Mouse (Mus musculus): ENCODE data around the gene Atp8b4.
"Not testable (repeated sequence)": the region's sequence is repeated elsewhere in the genome, so short reads cannot be mapped to it uniquely, and the experiment has no call there.

Gene Atp8b4

DNA sequence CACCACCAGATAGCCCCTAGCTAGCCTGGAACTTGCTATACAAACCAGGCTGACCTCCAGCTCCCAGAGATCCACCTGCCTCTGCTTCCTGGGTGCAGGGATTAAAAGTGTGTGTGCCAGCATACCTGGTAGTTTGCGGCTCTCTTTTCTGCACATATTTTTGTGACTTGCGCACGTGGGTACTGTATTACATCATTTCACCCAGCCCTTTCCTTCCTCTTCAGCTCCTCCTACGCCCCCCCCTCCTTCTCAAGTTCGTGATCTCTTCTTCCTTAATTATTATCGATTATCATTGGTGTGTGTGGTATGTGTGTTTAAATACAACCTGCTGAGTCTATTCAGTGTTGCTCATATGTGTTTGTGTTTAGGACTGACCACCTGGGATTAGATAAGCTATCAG lies at the start of gene Atp8b4:
Atp8b4 (minus strand) TSS at position 154 of the 400 bp plus-strand sequence.
- peak; percentile 65 for DNase-seq (ENCODE audit: low read depth, low spot score)

DNA sequence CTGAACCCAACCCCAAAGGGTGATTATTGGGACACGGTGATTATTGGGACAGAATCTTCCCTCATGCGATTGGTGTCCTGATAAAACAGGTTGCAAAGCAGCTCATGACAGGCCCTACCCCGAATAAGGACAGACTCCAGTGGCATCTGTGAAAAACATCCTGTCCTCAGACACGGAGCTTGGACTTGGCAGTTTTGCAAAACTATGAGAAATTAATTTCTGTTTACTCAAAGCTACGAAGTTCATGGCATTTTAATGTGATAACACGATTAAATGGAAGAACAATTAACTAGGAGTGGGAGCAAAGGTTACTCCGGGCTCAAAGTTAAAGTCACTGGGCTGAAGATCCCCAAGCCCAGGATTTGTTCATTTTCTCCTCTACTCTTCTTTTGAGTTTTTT lies 49.2 kb upstream of the Atp8b4 start:
- no peak for DNase-seq (ENCODE audit: low read depth, low spot score)

DNA sequence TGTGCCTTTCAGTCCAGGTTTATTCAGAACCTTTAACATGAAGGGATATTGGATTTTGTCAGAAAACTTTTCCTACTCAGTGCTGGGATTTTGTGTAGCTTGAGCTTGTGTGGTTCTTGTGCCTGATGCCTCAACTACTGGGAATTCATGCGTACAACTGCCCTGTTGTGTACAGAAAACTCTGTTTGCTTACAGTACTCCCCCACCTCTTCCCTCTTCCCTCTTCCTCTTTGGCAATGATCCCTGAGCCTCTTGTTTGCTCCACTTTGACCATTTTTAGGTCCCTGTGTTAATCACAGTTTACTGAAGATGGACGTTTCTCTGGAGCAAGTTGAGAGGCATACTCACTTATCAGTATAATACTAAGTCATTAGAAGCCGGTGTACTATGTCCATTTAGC lies 45.9 kb upstream of the Atp8b4 start:
- no peak for DNase-seq (ENCODE audit: low read depth, low spot score)

DNA sequence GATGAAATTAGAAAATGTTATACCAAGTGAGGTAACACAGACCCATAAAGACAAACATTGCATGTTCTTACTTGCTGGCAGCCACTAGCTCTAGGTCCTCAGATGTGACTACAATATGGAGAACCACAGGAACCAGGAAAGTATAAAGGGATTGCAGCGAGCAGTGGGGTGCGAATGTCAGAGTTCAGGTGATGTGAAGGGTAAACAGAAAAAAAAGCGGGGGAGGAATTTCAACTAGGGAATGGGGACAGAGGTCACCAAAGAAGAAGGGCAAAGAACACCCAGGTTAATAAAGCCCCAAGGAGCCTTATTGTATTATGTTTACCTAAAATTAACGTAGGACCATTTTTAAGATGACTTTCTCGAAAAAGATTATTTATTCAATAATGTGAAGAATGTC lies 44.8 kb upstream of the Atp8b4 start:
- no peak for DNase-seq (ENCODE audit: low read depth, low spot score)

DNA sequence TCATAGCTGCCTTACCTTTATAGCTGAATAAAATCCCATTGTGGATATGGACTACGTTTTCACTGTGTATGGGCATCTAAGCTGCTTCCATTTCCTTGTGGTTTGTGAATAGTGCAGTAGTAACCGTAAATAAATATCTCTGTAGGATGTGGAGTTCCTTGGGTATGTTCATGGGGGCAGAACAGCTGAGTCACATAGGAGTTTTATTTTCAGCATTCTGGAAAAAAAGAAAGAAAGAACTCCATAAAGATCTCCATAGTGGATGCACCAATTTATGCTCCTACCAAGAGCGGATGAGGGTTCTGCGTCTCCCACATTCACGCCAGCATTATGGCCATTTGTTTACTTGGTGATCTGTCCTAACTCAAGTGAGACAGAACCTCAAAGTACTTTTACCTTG lies 41.7 kb upstream of the Atp8b4 start:
- no peak for DNase-seq (ENCODE audit: low read depth, low spot score)

DNA sequence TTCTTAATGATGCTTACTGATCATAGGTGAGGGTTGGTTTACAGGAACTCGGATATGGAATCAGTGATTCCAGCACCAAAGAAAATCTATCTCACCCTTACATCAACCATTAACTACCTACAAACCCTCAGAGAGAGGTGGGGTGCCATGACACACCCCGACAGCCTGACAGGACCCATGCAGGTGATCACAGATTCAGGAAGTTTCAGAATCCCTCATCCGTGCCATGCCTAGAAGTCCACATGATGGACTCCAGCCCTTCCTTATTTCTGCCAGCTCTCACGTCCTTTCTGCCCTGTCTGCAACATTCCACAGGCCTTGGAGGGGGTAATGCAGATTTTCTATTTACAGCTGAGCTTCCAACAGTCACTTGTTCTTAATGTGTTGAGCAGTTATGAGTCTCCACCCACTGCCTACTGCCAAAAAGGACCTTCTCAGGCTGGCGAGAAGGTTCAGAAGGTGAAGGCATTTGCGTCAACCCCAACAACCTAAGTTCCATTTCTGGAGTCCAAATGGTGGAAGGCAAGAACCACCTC lies 40.0 kb upstream of the Atp8b4 start:
- DNase-seq (ENCODE audit: low read depth, low spot score): no peak

DNA sequence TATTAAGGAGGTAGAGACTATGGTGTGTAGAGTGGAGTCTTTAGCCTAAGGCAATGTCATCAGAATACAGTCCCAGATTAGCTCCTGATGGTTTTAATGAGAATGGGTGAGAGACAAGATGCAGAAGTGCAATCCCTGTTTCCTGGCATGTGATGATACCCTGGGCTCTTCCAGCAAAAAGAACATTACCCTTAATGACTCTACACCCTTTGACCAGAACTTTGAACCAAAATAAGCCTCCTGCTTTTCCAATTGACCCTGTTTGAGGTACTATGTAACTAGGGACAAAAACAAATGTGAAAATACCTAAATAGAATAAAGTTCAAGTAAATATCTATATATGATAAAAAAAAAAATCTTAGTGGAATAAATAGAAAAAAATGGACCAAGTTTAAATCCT lies 37.2 kb upstream of the Atp8b4 start:
- DNase-seq (ENCODE audit: low read depth, low spot score): no peak

DNA sequence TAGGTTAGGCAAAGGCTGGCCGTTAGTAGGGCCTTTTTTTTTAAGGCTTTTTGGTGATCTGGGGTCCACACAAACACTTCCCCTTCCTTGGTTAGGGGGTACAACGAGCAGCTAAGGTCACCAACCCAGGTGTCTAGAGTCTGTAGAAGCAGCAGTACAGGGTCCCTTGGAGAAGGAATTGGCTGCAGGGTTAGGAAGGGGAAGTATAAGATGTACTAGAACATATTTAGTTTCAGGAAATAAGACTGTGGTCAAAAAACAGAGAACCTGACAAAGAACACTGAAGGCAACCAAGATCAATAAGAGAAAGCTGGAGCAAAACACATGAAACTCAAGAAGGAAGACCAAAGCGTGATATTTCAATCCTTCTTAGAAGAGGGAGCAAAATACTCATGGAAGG lies 30.1 kb upstream of the Atp8b4 start:
- no peak for DNase-seq (ENCODE audit: low read depth, low spot score)

DNA sequence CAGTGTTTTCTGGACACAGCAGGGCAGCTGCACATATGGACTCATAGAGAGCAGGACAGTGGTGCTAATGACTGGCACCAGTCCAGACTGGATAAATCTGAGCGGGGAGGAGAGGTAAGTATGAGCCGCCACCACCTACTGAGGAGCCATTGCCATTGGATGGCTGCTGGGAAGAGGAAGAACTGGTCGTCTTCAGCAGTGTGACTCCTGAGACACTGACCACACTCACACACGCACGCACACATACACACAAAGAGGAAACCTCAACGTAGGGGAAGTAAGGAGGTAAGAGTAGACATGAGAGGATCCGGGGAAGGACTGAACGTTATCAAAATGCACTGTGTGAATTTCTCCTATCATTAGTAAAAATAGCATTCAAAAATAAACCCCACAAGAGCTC lies 27.0 kb upstream of the Atp8b4 start:
- no peak for DNase-seq (ENCODE audit: low read depth, low spot score)

DNA sequence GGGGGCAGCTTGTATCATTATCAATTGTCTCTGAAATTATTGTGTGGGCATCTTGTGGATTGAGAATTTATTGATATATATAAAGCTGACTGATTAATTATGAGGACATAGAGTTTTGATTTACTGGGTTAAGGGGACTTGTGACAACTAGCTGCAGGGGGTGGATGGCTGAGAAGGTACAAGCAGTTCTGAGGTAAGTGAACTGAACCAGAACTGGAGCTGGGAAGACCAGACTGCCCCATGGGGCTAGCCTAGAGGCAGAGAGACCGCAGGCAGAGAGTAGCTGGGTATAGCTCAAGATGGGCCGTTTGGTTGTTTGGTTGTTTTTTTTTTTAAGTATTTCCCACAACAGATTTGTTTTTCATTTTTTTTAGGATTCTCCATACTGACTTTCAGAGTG lies 23.8 kb upstream of the Atp8b4 start:
- no peak for DNase-seq (ENCODE audit: low read depth, low spot score)

DNA sequence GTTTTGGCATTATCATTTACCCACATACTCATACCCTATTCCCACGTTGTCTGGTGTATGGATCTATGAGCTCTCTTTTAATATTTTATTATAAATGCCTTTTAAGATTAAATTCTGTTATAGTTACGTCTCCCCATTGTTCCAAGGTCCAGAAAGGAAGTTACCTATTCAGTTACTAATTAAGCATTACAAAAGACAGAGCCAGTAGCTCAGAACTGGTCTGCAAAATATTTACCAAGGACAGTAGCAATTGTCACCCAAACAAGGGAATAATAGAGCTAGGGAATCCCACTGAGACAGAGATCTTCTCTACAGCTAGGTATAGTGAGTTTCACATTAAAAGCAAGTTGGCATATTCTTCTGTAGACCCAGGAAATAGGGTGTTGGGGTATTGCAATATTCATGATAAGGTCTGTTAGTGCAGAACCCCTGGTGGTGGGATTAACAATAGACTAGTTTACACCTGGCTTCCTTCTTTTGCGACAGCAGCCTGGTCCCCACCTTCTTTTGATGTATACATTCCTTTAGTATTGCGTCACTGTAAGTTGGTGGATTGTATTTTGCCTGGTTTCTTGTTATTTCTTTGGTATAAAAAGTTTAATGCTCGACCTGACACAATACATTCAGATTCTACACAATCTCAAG lies 22.7 kb upstream of the Atp8b4 start:
- DNase-seq (ENCODE audit: low read depth, low spot score): not testable (repeated sequence)

DNA sequence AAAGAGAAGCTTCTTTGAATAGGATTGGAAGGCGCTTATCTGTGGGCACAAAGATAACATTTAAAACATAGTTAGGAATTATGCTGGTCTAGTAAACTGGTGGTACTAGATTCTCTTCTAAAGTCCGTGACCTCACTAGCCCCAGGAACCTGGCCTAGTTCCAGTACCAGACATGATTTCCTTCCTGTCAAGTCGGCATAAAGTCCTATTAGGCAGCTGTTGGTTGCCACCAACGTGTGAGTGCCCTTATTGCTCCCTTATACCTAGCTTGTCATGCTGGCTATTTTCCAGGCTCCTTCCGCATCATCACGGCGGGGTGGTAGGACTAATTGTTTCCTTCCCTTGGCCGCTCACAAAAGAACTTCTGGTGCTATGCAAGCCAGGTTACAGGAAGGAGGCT lies 21.6 kb upstream of the Atp8b4 start:
- DNase-seq (ENCODE audit: low read depth, low spot score): no peak

DNA sequence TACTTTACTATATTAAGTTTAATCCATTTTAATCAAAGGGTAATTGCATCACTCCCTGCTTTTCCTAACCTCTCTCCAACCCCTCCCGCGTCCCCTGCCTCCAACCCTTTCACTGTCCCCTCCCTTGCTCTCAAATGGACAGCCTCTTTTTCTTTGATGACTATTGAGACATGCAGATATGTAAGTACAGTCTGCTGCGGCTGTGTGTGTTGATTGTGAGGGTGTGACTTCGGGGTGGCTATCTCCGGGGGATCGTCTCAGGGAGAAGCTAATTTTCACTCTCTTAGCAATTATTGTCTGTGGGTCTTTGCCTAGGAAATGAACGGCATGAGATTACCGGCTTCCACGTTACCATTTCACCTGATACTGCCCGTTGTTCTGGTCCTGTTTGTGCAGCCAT lies 21.0 kb upstream of the Atp8b4 start:
- no peak for DNase-seq (ENCODE audit: low read depth, low spot score)

DNA sequence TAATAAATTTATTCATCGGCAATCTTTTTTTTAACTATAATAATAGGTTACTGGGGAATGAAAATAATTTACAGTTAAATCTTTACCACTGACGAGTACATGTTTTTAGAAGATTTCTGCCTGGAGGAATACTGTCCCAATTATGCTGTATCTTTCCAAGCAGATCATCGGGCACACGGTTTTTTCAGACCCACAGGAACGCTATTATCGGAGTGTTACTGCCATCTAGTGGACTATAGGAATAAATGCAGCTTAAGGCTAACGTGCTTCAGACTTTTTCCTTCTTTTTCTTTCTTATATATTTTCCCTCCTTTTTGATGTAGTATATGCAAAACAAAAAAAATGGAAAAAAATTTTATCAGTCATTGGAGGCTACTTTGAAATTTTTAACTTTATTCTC lies 20.4 kb upstream of the Atp8b4 start:
- DNase-seq (ENCODE audit: low read depth, low spot score): peak; percentile 52

DNA sequence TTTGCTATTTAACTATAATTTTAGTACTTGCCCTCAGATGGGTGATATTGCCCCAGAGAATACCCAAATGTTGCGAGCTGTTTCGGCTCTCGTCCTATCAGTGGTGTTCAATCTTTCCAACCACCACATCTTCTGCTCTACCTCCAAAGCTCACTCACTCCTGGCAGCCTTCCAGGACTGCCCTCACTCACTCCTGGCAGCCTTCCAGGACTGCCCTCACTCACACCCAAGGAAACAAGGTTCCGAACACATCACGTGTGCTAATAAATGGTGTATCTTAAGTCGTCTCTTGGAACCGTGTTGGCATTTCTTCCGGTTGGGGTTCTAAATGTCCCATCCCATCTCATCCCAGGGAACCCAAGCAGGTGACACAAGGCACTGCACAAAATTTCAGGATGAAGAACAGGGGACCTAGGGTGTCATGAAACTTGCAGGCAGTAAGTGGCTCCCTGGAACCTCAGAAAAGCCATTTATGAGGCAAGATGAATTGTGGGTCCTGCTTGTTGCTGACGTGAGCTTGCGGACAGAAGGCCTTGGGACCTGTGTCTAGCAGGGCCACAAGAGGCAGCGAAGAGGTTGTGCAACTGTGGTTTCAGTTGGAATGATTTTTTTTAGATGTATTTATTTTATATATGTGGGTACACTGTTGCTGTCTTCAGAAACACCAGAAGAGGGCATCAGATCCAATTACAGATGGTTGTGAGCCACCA lies 19.6 kb upstream of the Atp8b4 start:
- DNase-seq (ENCODE audit: low read depth, low spot score): no peak

DNA sequence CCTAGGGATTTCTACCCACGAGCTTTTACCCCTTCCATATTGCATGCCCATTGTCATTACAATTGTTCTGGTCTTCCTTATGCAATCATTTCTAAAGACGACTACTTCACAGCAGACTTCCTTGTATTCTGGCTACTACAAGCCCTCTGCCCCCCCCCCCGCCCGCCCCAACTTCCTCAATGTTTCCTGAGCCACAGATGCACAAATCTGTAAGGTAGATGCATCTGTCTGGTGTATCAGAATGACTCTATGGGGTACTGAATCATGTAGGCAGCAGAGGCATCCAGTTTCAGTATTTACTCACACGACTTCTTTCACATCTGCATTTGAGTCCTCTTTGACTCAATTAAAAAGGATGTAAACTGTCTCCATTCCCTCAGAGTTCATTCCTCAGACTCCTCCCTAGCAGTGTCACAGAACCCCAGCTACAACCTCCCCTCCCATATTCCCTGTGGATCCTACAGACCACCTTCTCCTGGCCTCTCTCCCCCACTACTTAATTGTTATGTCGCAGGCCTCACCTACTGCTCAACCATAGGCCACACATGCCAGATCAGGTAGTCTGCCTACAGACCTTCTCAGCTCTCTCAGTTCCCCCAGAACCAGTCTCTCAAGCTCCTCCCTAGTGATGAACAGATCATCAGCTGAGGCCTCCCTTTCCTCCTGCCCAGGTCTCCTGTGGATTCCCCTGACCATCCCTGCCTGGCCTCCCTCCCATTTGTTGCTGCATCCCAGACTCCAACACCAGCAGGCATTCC lies 14.8 kb upstream of the Atp8b4 start:
- DNase-seq (ENCODE audit: low read depth, low spot score): no peak

DNA sequence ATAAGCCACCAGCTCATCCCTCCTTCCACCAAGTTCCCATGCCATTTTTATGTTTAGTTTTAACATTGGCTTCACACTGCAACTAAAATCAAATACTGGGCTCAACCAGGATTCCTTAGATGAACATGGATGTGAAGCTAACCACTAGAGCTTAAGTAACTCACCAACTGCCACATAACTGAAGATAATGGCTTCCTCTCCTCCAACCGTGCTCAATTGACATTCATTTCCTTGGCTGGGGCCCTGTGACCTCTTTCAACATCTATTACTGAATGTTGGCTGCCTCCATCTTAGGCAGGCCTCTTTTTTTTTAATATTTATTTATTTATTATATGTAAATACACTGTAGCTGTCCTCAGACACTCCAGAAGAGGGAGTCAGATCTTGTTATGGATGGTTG lies 7.8 kb upstream of the Atp8b4 start:
- DNase-seq (ENCODE audit: low read depth, low spot score): no peak

DNA sequence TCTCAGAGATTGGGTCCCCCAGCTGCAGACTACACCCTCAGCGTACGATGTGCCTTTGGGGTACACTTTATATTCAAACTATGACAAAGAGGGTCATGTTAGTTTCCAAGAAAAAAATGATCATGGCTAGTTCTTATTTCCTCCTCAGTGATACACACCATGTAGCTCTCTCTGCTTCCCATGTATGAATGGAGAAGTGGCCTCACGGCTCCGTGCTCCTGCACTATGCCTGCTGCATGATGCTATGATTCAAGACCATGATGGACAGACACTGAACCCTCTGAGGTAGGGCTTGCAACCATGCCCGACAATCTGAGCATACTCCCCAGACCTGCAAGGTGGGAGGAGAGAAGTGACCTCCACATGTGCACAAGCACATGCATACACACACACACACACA lies 7.0 kb upstream of the Atp8b4 start:
- no peak for DNase-seq (ENCODE audit: low read depth, low spot score)

DNA sequence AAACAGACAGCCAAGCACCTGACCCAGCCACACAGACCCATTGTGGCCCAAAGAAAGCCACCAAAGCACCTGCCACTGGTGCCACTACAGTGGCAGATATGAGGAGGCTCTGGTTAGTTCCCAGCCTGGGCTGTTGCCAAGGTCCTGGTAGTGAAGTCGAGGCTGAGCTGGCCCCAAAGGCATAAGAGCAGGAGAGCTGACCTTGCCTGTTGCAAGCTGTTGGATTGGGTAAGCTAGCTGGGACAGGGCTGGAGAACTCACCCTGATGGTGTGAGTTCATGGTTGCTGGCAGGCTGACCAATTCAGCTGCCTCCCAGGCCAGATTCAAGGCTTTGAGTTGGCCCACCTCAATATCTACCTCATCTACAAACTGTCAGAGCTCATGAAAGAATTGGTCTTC lies 4.7 kb upstream of the Atp8b4 start:
- no peak for DNase-seq (ENCODE audit: low read depth, low spot score)

DNA sequence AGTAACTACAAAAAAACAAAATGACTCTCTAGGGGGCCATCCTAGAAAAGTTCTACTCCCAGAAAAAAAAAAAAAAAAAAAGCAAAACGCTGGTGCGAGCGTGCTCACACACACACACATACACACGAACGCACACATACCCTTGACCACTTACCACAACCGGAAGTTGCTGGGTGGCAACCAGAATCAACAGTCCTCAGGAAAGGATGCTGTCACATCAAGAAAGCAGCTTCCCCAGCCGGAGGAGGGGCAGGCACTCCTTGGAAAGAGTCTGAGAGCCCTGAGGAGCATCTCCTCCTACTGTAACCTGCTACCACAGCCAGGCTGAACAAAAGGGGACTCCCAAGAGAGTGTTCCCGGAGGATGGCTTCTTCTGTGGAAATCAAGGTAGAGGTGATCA lies 744 bp downstream of the Atp8b4 start:
- DNase-seq (ENCODE audit: low read depth, low spot score): peak; percentile 87

DNA sequence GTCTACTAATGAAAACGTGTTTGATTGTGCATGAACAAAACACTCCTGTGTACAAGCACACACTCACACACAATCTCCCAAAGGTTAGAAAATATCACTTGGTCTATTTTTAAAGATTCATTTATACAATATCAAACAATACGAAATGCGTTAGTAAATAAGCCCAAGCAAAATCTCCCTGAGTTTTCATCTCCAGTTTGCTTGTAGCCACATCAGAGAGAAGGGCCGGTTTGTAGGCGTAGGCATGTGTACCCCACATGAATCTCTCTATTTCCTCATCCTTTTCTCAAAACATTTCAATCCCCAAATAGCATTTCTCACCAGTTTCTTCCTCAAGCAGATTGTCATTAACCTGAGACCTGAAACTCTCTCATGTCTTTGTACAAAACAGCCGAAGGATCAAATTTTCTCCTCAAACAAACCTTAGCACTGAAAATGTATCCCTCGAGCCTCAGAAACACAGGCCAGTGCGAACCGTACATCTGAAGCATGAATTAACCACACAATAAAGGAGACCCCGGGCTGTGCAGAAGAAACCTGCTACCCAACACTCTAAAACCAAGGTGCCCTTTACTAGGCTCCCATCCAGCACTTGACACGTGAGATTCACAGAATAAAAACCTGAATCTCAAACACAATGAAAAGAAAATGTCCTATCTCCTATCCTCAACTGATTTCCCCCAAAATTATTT lies 1.6 kb downstream of the Atp8b4 start:
- peak; percentile 60 for DNase-seq (ENCODE audit: low read depth, low spot score)

DNA sequence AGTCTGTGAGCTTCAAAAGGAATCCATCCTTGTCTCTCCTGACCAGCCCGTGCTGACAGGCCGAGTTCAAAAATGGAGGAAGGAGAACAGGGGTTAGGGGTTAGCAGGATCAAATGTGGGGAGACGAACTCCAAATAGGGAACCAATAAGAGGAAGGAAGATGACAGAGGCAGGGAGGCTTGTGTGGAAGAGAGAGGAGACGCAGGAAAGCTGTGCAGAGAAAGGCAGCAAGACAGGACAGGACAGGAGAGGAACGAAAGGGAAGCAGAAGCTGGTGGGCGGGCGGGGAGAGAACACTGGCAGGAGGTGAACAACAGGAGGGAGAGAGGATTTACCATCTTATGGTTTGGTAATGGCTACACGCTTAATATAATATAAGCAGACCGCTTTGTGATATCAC lies 3.6 kb downstream of the Atp8b4 start:
- peak; percentile 19 for DNase-seq (ENCODE audit: low read depth, low spot score)
